Mouse (Mus musculus) thymus, adult 2 months (tissue): ENCODE data around the gene Usf3.

ENCODE experiments used
- CTCF ChIP-seq: fragments of 200-500 bp; IDR thresholded peaks from 2 replicates; pipeline ENCODE4 v1.5.1; 2012; ENCODE audit warnings: mild to moderate bottlenecking, control low read depth, low read length, moderate library complexity, borderline replicate concordance; ENCODE audit not compliant: control insufficient read depth, poor library complexity, insufficient read depth; ENCODE audit errors: extremely low read depth
- POLR2A ChIP-seq: fragments of 200-500 bp; IDR thresholded peaks from 2 replicates; pipeline ENCODE4 v1.6.1; 2012; ENCODE audit warnings: mild to moderate bottlenecking, low read length, control low read depth, moderate library complexity; ENCODE audit not compliant: control insufficient read depth, poor library complexity, insufficient read depth; ENCODE audit errors: extremely low read depth

- no peak for TF ChIP-seq CTCF
- no peak for TF ChIP-seq POLR2A
Measured at GRCm38 (mm10) chr16:44226706-44227291, 53.8 kb downstream of the Usf3 start.
